Mouse (Mus musculus): ENCODE results near the gene Acad11. TPM values are rescaled to one million over a fixed set of nuclear protein-coding genes. Genes with fewer than 3 reads are reported as not detected.

Acad11 gene
- polyA plus RNA-seq, 1 experiment from 2014 or later: 7.9 TPM

DNA sequence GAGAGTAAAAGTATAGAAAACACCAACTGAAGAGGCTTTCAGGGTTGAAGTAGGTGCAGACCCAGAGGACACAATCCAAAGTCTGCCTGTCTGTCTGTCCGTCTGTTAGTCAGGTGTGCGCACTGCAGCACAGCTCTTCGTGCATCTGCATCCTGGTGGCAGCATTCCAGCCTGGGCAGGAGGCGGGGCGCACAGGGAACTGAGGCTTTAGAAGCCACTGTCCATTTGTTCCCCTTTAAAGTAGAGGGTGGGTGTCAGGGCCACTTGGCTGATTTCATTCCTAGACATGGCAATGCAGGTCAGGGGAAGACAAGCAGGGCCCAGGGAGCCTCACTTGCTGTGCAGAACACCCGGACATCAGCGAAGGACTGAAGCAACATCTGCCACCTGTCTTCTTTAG lies 94.1 kb downstream of the Acad11 start:
- H3K4me2 ChIP-seq: no peak overlapping the region
- H3K36me3 ChIP-seq: peaks cover 96% of the 10 kb centered on the region
- no peaks in the 10 kb centered on the region for H3K4me1 ChIP-seq (replicated peaks)
- H3K27me3 ChIP-seq: no peaks in the 10 kb centered on the region
- whole genome bisulfite sequencing: 96% methylated on average over 7 of the region's 7 CpGs
- no peak overlapping the region for H3K9ac ChIP-seq
- no peak overlapping the region for H3K27ac ChIP-seq
- H3K9me3 ChIP-seq: no peaks in the 10 kb centered on the region
- no peak overlapping the region for H3K4me3 ChIP-seq
- ATAC-seq (ENCODE audit: low FRiP score): no peak

GRCm38 (mm10) chr9:104161117-104161516 lies 97.9 kb downstream of the Acad11 start:
- ATAC-seq (ENCODE audit: low FRiP score): no peak
- H3K4me1 ChIP-seq (replicated peaks): no peaks in the 10 kb centered on the region
- 90% methylated on average over 7 of the region's 7 CpGs for WGBS
- no peak overlapping the region for H3K4me3 ChIP-seq
- no peak overlapping the region for H3K9ac ChIP-seq
- H3K36me3 ChIP-seq: peaks cover 93% of the 10 kb centered on the region
- H3K4me2 ChIP-seq: no peak overlapping the region
- no peaks in the 10 kb centered on the region for H3K27me3 ChIP-seq
- no peak overlapping the region for H3K27ac ChIP-seq
- no peaks in the 10 kb centered on the region for H3K9me3 ChIP-seq

DNA sequence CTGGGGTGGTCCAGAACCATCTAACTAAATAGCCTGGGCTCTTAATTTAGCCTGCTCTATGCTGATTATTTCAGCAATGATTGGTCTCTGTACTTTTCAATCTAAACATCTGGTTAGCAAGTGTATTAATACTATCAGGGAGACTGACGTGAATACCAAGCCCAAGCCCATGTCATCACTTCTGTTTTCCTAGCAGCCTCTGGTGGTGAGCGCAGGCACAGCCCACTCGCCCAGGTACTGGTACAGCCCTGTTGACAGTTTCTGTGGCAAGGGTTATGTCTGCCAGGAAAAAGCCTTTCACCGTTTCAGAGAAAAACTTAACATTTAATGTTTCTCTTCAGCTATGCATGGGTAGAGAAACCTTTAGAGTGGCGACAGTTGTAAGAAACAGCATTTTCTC lies 101.0 kb downstream of the Acad11 start:
- ATAC-seq (ENCODE audit: low FRiP score): no peak
- H3K4me2 ChIP-seq: no peak overlapping the region
- no peak overlapping the region for H3K9ac ChIP-seq
- H3K4me1 ChIP-seq (replicated peaks): no peaks in the 10 kb centered on the region
- WGBS: 88% methylated on average over 5 of the region's 5 CpGs
- no peak overlapping the region for H3K27ac ChIP-seq
- H3K27me3 ChIP-seq: no peaks in the 10 kb centered on the region
- no peaks in the 10 kb centered on the region for H3K9me3 ChIP-seq
- peaks cover 88% of the 10 kb centered on the region for H3K36me3 ChIP-seq
- no peak overlapping the region for H3K4me3 ChIP-seq

GRCm38 (mm10) chr9:104165926-104166325 lies 102.7 kb downstream of the Acad11 start:
- WGBS: 97% methylated on average over 5 of the region's 5 CpGs
- Histone ChIP-seq H3K4me3 (no peak overlapping the region), H3K4me2 (no peak overlapping the region), H3K27me3 (no peaks in the 10 kb centered on the region), H3K9me3 (no peaks in the 10 kb centered on the region), H3K27ac (no peak overlapping the region), H3K36me3 (peaks cover 89% of the 10 kb centered on the region), H3K4me1 (replicated peaks) (no peaks in the 10 kb centered on the region), H3K9ac (no peak overlapping the region)
- ATAC-seq (ENCODE audit: low FRiP score): no peak

DNA sequence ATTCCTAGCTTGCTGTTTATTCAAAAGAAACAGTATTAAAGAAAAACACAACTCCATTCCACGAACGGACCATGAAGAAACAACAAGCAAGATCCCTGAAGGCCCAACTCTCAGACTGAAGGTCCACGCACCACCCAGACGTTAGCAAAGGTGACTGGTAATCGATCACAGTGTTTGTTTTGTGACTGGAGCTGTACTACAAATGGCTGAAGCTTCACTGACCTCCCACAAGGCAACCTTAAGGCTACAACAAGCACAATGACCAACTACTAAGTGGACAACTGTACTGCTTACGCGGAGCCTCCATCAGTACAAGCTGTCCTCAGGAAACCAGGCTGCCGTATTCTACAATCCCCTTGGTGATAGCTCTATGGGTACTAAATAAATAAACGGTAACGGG lies 106.8 kb downstream of the Acad11 start:
- H3K4me3 ChIP-seq: no peak overlapping the region
- H3K4me2 ChIP-seq: no peak overlapping the region
- peaks cover 83% of the 10 kb centered on the region for H3K36me3 ChIP-seq
- H3K9ac ChIP-seq: no peak overlapping the region
- H3K27me3 ChIP-seq: no peaks in the 10 kb centered on the region
- no peaks in the 10 kb centered on the region for H3K4me1 ChIP-seq (replicated peaks)
- ATAC-seq (ENCODE audit: low FRiP score): no peak
- H3K9me3 ChIP-seq: no peaks in the 10 kb centered on the region
- WGBS: 95% methylated on average over 10 of the region's 10 CpGs
- H3K27ac ChIP-seq: no peak overlapping the region

DNA sequence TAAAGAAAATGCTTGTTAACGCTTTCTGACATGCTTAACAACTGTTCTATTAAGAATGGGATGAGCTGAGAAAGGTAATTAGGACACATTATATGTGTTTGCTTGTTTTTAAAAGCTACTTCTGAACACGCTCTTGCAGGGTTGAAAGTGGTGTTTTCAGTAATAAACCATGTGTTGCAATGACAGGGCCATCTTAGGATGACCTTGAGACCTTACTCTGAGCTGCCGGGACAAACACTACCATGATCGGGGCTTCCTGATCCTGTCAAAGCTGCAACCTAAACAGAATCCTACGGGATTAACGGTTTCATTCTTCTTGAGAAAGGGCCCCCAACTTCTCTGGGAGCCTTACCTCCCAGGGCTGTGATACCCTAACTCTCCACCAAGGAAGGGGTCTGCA lies 108.5 kb downstream of the Acad11 start:
- Histone ChIP-seq H3K9ac (no peak overlapping the region), H3K4me3 (no peak overlapping the region), H3K9me3 (no peaks in the 10 kb centered on the region), H3K27me3 (no peaks in the 10 kb centered on the region), H3K4me2 (no peak overlapping the region), H3K36me3 (peaks cover 85% of the 10 kb centered on the region), H3K27ac (no peak overlapping the region), H3K4me1 (replicated peaks) (no peaks in the 10 kb centered on the region)
- ATAC-seq (ENCODE audit: low FRiP score): no peak
- WGBS: 96% methylated on average over 6 of the region's 6 CpGs

GRCm38 (mm10) chr9:104172342-104172741 lies 109.2 kb downstream of the Acad11 start:
- no peak overlapping the region for H3K9ac ChIP-seq
- no peaks in the 10 kb centered on the region for H3K27me3 ChIP-seq
- no peak overlapping the region for H3K27ac ChIP-seq
- H3K4me2 ChIP-seq: no peak overlapping the region
- WGBS: 97% methylated on average over 6 of the region's 6 CpGs
- no peak overlapping the region for H3K4me3 ChIP-seq
- no peaks in the 10 kb centered on the region for H3K9me3 ChIP-seq
- no peaks in the 10 kb centered on the region for H3K4me1 ChIP-seq (replicated peaks)
- ATAC-seq (ENCODE audit: low FRiP score): no peak
- peaks cover 83% of the 10 kb centered on the region for H3K36me3 ChIP-seq

Other genes starting within 250 kb of the Acad11 start
- 2.9 and 3.9 TPM in 2 replicates for gene Nphp3, start 60.8 kb upstream of the Acad11 start, polyA plus RNA-seq (2015; fragmentation: Nextera tagmentation; extraction: Ambion mirVana)
- gene Gm28305, start 22.7 kb upstream of the Acad11 start, polyA plus RNA-seq (2015; fragmentation: Nextera tagmentation; extraction: Ambion mirVana): not detected in 2 replicates
- gene Uba5, start 243 bp upstream of the Acad11 start, polyA plus RNA-seq (2015; fragmentation: Nextera tagmentation; extraction: Ambion mirVana): 65.5 and 67.4 TPM in 2 replicates
- gene Ackr4, start 63.6 kb downstream of the Acad11 start, polyA plus RNA-seq (2015; fragmentation: Nextera tagmentation; extraction: Ambion mirVana): 0.47 and 0.69 TPM in 2 replicates
- gene Dnajc13, start 199.6 kb downstream of the Acad11 start, polyA plus RNA-seq (2015; fragmentation: Nextera tagmentation; extraction: Ambion mirVana): 19.3 and 21.4 TPM in 2 replicates